Mouse (Mus musculus) liver, postnatal 0 days (tissue): ENCODE measurements around the gene Vkorc1l1.

Experiments used
- CTCF ChIP-seq: sonication (generic); IDR thresholded peaks from 2 replicates; pipeline ENCODE4 v1.5.1; 2016; ENCODE audit warnings: antibody characterized with exemption, low read depth
- EP300 ChIP-seq: IDR thresholded peaks from 2 replicates; pipeline ENCODE4 v1.6.1; 2016; ENCODE audit warnings: antibody characterized with exemption, low read depth, mild to moderate bottlenecking

- TF ChIP-seq CTCF (peak; percentile 79), EP300 (no peak)
Measured at GRCm38 (mm10) chr5:129914024-129914423, 27.7 kb upstream of the Vkorc1l1 start.
